Mouse (Mus musculus): Measurements from ENCODE around the gene Xirp1.

GRCm38 (mm10) chr9:119996080-119996479 lies 27.3 kb downstream of the Xirp1 start:
- TF ChIP-seq CTCF (conservative IDR thresholded peaks at IDR 0.05 in 1 of 2, IDR thresholded peaks at IDR 0.05 in 1 of 2; ENCODE audit: low read depth in 2 of 2, low read length in 2 of 2) (no peak), EP300 (IDR thresholded peaks at IDR 0.05; ENCODE audit: low read length) (peak; percentile 74), SIN3A (IDR thresholded peaks at IDR 0.05; ENCODE audit: low read length) (peak; percentile 42; the same call in 1 of the 2 replicates)
